Mouse (Mus musculus): ENCODE data around the gene Efhd1. TPM values are rescaled to one million over a fixed set of nuclear protein-coding genes. Genes with fewer than 3 reads are reported as not detected.

The Efhd1 gene
- polyA plus RNA-seq (2015; fragmentation: Illumina TruSeq; extraction: RNeasy Lipid Tissue Mini Kit (QIAGEN cat#74804); ENCODE audit: insufficient read depth, low read depth, low replicate concordance) = 4.9 TPM

DNA sequence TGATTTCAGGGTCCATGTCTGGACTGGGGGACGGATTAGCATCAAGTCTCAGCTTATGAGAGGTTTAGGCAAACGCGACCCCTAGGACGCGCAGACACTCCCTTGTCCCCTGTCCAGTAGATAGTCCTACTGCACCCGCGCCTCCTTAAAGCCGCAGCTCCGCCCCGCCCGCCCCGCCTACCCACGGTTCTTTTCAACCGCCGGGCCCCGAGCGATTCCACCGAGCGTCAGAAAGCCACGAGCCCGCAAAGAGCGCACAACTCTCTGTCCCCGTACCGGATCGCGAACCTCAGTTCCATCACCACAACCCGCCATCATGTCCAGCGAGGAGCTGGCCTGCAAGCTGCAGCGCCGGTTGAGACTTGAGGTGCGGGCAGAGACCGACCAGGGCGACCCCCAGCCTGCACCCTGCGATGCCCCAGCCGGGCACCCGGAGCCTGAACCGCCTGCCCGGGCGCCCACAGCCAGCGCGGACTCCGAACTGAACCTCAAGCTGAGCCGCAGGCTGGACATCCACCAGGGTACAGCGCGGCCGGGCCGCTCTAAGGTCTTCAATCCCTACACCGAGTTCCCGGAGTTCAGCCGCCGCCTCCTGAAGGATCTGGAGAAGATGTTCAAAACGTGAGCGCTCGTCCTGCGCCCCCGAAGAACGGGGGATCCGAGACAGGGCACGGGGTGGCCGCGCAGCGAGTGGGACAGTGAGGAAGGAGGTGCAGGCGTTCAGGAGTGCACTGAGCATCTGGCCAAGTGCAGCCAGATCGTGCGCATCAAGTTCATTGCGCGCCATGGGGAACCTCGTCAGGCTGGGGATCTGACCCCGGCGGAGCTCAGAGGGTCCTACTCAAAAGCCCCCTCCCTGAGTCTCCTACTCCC is at the start of gene Efhd1:
TSS of gene Efhd1 (plus strand) at position 230 of the 873 bp plus-strand sequence.

DNA sequence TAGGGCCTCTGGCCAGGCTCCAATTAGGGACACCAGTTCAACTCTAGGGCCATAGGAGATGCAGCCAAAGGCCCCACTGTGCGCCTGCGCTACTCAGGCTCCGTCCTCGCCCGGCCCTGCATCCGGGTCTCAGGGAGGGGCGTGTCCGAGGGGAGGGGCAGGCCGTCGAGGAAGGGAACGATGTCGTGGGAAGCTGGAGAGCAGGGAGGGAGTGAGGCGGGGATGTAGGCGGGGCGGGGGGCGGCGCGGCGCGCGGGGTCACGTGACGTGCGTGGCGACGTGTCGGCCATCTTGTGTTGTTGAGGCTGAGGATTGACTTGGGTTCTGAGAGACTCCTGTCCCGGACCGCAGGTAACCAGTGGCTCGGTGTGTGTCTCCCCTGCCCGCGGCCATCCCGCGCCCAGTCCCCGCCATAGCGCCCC is 62.6 kb downstream of the Efhd1 start, which contains the start of gene Gigyf2:
TSS of gene Gigyf2 (plus strand) at position 257 of the 422 bp plus-strand sequence.

Other genes starting within 250 kb of the Efhd1 start
- not detected for gene Alppl2, start 174.4 kb upstream of the Efhd1 start, polyA plus RNA-seq (2015; fragmentation: Illumina TruSeq; extraction: RNeasy Lipid Tissue Mini Kit (QIAGEN cat#74804); ENCODE audit: insufficient read depth, low read depth, low replicate concordance)
- not detected for gene Alpi, start 162.8 kb upstream of the Efhd1 start, polyA plus RNA-seq (2015; fragmentation: Illumina TruSeq; extraction: RNeasy Lipid Tissue Mini Kit (QIAGEN cat#74804); ENCODE audit: insufficient read depth, low read depth, low replicate concordance)
- gene Akp3, start 139.4 kb upstream of the Efhd1 start, polyA plus RNA-seq (2015; fragmentation: Illumina TruSeq; extraction: RNeasy Lipid Tissue Mini Kit (QIAGEN cat#74804); ENCODE audit: insufficient read depth, low read depth, low replicate concordance) = not detected
- gene Ecel1, start 107.8 kb upstream of the Efhd1 start, polyA plus RNA-seq (2015; fragmentation: Illumina TruSeq; extraction: RNeasy Lipid Tissue Mini Kit (QIAGEN cat#74804); ENCODE audit: insufficient read depth, low read depth, low replicate concordance) = not detected
- gene Prss56, start 81.0 kb upstream of the Efhd1 start, polyA plus RNA-seq (2015; fragmentation: Illumina TruSeq; extraction: RNeasy Lipid Tissue Mini Kit (QIAGEN cat#74804); ENCODE audit: insufficient read depth, low read depth, low replicate concordance) = not detected
- gene Chrnd, start 73.8 kb upstream of the Efhd1 start, polyA plus RNA-seq (2015; fragmentation: Illumina TruSeq; extraction: RNeasy Lipid Tissue Mini Kit (QIAGEN cat#74804); ENCODE audit: insufficient read depth, low read depth, low replicate concordance) = not detected
- not detected for gene Chrng, start 59.7 kb upstream of the Efhd1 start, polyA plus RNA-seq (2015; fragmentation: Illumina TruSeq; extraction: RNeasy Lipid Tissue Mini Kit (QIAGEN cat#74804); ENCODE audit: insufficient read depth, low read depth, low replicate concordance)
- gene Eif4e2, start 50.4 kb upstream of the Efhd1 start, polyA plus RNA-seq (2015; fragmentation: Illumina TruSeq; extraction: RNeasy Lipid Tissue Mini Kit (QIAGEN cat#74804); ENCODE audit: insufficient read depth, low read depth, low replicate concordance) = 11.6 TPM
- gene Gigyf2, start 62.6 kb downstream of the Efhd1 start, polyA plus RNA-seq (2015; fragmentation: Illumina TruSeq; extraction: RNeasy Lipid Tissue Mini Kit (QIAGEN cat#74804); ENCODE audit: insufficient read depth, low read depth, low replicate concordance) = 20.3 TPM
- not detected for gene Kcnj13, start 130.4 kb downstream of the Efhd1 start, polyA plus RNA-seq (2015; fragmentation: Illumina TruSeq; extraction: RNeasy Lipid Tissue Mini Kit (QIAGEN cat#74804); ENCODE audit: insufficient read depth, low read depth, low replicate concordance)
- not detected for gene Snorc, start 205.9 kb downstream of the Efhd1 start, polyA plus RNA-seq (2015; fragmentation: Illumina TruSeq; extraction: RNeasy Lipid Tissue Mini Kit (QIAGEN cat#74804); ENCODE audit: insufficient read depth, low read depth, low replicate concordance)
- 3.0 TPM for gene Neu2, start 245.5 kb downstream of the Efhd1 start, polyA plus RNA-seq (2015; fragmentation: Illumina TruSeq; extraction: RNeasy Lipid Tissue Mini Kit (QIAGEN cat#74804); ENCODE audit: insufficient read depth, low read depth, low replicate concordance)

Measured in pancreas, adult 10 weeks (tissue).